Mouse (Mus musculus) embryonic stem cell, embryonic (primary cell): ENCODE measurements around the gene Dnah6.

Experiments used
- CTCF ChIA-PET, 4 experiments: fragments of 300-600 bp in 2 of 4; fragments of 350-600 bp in 2 of 4; sonication (Branson Sonifier 250); formaldehyde crosslinking; loops; one replicate each; lab custom pipeline; 2022; ENCODE audit warnings: inconsistent platforms in 2 of 4; lab: Charles Lee
- POLR2A ChIA-PET, 4 experiments: fragments of 300-600 bp in 2 of 4; fragments of 350-600 bp in 2 of 4; sonication (Branson Sonifier 250); formaldehyde crosslinking; loops; one replicate each; lab custom pipeline; 2022; ENCODE audit warnings: antibody characterized with exemption in 4 of 4, inconsistent platforms in 1 of 4; lab: Charles Lee

The Dnah6 gene

DNA sequence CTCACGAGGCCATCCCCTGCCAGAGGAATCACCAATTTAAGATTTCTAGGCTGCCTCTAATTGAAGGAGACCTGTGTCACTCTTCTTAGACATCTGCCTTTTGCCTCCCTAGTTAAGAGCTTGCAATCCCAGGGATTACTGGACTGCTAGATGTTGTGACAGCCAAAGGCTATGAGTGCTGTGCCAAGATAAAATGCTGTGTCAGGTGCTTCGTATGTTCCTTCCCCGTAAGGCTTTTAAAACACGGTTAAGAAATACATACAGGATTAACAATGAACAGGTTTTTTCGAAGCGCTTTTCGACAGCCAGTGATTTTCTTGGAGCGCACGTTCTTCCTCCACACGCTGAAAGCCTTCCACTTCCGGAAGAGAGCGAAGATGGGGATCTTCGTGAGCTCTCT is 26.2 kb downstream of the Dnah6 start:
- POLR2A ChIA-PET: interaction anchor here in 1 of 4 experiments (1.3 kb wide), 1 partner anchor 26 kb away, joined by 3 read pairs; the partner anchor contains the start of gene Dnah6
- CTCF ChIA-PET: no interaction called here

DNA sequence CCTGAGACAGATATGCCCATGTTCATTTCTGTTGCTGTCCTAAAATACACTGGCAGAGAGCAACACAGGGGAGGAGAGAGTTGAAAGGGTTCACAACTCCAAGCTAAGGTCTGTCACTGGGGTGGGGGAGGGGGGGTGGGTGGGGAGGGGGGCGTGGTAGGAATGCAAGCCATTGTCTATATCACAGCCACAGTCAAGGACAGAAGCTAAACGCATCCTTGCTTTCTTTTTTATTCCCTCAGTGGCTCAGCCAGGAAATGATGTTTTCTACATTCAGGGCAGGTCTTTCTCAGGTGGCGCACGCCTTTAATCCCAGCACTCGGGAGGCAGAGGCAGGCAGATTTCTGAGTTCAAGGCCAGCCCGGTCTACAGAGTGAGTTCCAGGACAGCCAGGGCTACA is 30.7 kb downstream of the Dnah6 start:
- ChIA-PET POLR2A (interaction anchor here in 2 of 4 experiments (0.6 to 1.7 kb wide), 9 partner anchors 10 to 536 kb away, joined by 3 to 5 read pairs (median 4); no protein-coding TSS in a partner anchor), CTCF (interaction anchor here in 2 of 4 experiments (0.6 to 0.7 kb wide), 5 partner anchors 9 to 278 kb away, joined by 3 to 5 read pairs (median 4); no protein-coding TSS in a partner anchor)

DNA sequence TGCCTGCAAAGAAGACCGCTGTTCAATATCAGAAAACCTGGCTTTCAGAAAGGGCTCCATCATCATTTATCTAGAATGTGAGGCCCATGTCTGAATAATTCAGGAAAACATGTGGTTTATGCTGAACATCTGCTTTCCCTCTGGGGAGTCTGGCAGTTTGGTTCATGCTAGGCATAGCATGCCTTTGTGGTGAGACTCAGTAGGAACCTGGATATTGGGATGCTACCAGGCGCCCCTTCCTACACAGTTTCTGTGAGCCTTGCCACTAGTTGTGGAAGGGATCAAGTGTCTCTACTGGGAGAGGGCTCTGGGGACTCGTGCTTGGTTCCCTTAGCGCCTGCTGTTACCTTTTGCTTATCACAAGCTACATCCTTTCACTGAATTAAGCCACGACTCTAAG is 37.2 kb downstream of the Dnah6 start:
- ChIA-PET POLR2A (no interaction called here), CTCF (no interaction called here)

DNA sequence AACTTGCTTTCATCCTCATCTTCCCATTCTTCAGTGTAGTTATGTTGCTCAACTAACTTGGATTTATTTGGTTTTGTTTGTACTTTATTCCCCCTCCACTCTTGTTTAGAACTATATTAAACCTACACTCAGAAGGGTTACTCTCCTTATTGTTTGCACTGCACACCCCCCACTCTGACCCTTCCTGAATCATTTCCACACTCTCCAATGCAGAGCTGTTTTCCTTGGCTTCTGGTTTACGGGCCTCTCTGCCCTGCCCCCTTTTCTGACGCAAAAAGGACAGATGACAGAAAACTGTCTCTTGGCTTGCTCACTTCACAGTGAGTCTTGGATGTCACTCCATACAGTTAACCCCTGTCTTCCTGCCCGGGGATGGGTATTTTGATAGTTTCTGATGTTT is 38.5 kb downstream of the Dnah6 start:
- POLR2A ChIA-PET: interaction anchor here in 1 of 4 experiments (1.2 kb wide), 1 partner anchor 24 kb away, joined by 4 read pairs; no protein-coding TSS in a partner anchor

DNA sequence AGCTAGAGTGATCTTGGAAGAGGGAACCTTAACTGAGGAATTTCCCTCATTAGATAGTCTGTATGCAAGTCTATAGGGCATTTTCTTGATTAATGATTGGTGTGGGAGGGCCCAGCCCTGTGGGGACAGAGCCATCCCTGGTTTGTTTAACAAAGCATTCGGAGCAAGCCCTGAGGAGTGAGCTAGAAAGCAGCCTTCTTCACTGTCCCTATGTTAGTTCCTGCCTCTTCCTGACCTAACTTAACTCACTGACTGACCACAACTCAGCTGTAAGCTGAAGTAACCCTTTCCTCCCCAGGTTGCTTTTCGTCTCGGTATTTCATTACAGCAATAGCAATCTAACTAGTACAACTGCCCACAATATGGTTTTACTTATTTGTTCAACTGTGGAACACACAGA is 39.0 kb downstream of the Dnah6 start:
- ChIA-PET CTCF (interaction anchor here in 2 of 4 experiments (0.5 kb wide), 2 partner anchors 50 to 790 kb away, joined by 3 read pairs; no protein-coding TSS in a partner anchor), POLR2A (interaction anchor here in 1 of 4 experiments (1.2 kb wide), 1 partner anchor 23 kb away, joined by 4 read pairs; no protein-coding TSS in a partner anchor)

More for the DNA sequence above, 38.5 kb downstream of the Dnah6 start:
- CTCF ChIA-PET: interaction anchor here in 1 of 4 experiments (0.5 kb wide), 1 partner anchor 790 kb away, joined by 3 read pairs; no protein-coding TSS in a partner anchor

DNA sequence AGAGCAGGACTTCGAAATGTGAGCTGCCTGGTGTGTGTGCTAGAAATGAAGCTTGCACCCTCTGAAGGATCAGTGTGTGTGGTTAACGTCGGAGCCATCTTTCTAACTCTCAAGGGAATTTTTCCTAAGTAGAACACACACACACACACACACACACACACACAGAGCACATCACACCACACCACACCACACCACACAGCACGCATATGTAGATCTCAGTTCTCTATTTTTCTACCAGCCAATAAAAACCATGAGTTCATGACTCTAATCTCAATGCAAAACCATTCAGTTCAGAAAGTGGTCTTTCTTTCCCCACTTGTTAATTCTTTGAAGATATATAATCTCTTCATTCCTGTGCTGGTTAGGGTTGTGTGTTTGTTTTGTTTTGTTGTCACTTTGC is 39.4 kb downstream of the Dnah6 start:
- CTCF ChIA-PET: interaction anchor here in 2 of 4 experiments (0.5 to 0.6 kb wide), 3 partner anchors 8 to 83 kb away, joined by 3 to 6 read pairs (median 4); no protein-coding TSS in a partner anchor
- POLR2A ChIA-PET: interaction anchor here in 1 of 4 experiments (1.2 kb wide), 1 partner anchor 23 kb away, joined by 4 read pairs; no protein-coding TSS in a partner anchor

DNA sequence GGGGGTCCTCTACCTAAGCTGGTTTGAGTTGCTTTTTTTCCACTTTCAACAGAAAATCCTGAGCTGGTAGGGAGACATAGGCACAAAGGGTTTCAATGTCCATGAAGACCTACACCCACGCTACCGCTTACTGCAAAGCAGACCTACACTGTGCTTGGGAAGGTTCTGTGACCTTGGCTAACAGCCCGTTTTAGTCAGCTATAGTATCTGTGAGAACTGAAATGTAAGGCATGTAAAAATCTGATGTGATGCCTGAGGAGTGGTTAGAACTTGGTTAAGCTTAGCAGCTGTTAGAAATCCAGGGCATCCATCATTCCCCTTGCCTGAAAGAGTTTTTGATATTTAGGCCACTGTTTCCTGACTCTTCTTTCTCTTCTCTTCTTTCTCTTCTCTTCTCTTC is 46.3 kb downstream of the Dnah6 start:
- ChIA-PET POLR2A (no interaction called here), CTCF (interaction anchor here in 1 of 4 experiments (0.6 kb wide), 2 partner anchors 31 to 1404 kb away, joined by 3 to 5 read pairs; no protein-coding TSS in a partner anchor)

DNA sequence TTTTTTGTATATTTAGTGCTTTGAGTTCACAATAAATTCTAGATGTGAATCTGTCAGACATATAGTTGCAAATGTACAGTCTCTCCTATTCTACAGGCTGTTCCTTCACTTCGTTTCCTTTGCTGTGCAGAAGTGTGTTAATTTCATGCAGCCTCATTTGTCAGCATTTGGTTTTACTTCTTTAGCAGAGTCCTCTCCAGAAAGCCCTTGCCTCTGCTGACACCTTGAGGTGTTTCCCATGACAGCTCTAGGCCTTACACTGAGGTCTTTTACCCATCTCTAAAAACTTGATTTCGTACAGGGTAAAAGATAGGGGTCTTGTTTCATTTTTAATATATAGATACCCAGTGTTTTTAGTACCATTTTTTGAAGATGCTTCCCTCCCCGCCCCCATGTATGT is 54.2 kb downstream of the Dnah6 start:
- ChIA-PET CTCF (interaction anchor here in 1 of 4 experiments (0.9 kb wide), 1 partner anchor 30 kb away, joined by 3 read pairs; no protein-coding TSS in a partner anchor), POLR2A (no interaction called here)

DNA sequence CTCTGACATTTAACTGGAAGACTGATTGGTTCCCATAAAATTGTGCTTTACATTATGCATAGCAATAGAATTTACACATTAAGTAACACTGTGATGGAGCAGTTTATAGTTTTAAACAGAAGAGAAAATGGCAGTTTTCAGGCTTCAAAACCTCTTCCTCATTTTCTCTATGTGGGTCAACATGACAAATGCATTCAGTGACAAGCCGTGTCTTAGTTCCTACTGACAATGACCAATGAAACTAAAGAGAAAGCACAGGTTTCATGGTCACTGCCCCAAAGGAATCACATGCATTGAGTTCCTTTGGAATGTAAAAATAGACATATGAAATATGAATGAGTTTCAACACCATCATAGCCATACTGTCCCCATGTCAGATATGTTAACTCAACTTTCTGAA is 58.5 kb downstream of the Dnah6 start:
- ChIA-PET POLR2A (no interaction called here), CTCF (no interaction called here)

DNA sequence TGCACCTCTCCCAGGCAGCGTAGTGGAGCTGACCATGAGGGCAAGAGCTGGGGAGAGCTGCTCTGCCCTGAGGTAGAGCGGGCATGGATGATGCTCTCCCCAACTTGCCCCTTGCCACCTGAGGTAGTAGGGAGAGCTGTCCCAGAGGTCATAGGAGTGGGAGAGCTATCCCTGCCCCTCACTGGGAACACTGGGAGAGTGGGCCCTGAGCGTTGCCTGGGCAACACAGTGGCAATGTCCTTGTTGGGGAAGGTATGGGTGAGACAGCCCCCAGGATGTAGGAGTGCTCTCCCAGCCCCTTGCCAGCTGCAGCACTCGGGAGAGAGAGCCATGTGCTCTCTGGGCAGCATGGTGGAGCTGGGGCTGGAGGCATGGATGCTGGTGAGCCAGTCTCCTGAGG is 60.1 kb downstream of the Dnah6 start:
- POLR2A ChIA-PET: interaction anchor here in 1 of 4 experiments (0.7 kb wide), 1 partner anchor 152 kb away, joined by 3 read pairs; no protein-coding TSS in a partner anchor

DNA sequence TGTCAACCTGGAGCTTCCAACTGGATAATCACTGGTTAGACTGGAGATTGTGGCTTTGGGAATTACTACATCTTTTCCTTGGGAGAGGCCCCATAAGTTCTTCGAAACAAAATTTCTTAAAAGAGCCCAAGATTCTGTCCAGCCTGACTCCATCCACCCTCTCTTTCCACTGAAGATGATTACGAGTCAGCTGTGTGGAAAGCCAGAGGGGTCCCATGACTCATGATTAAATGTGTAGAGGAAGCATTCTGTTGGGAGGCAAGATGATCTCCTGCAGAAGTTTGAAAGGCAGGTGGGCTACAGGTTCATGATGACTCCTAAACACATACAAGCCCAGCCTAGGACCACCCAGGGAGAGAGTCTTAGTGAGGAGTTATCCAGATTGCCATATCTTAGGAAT is 66.0 kb downstream of the Dnah6 start:
- ChIA-PET POLR2A (no interaction called here), CTCF (interaction anchor here in 1 of 4 experiments (0.9 kb wide), 1 partner anchor 21 kb away, joined by 3 read pairs; no protein-coding TSS in a partner anchor)

More for the DNA sequence above, 60.1 kb downstream of the Dnah6 start:
- CTCF ChIA-PET: interaction anchor here in 2 of 4 experiments (0.6 to 0.7 kb wide), 2 partner anchors 10 to 12 kb away, joined by 3 read pairs; no protein-coding TSS in a partner anchor

DNA sequence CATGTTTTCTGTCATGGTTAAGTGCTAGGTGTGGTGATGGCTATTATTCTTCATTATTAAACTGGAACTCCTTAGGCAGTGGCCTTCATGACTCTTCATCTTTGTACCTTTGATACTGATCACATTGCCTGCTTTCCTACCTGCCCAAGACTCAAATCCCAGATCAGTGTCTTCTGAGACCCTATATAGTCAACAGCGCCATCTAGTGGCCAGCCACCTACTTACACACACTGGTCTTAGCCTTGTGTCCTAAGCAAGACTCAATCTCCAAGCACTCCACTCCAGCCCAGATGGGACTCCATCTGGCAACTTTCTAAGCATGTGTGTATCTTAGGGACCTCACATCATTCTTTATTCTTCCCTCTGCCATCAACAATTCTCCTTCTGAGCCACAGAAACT is 67.8 kb downstream of the Dnah6 start:
- POLR2A ChIA-PET: no interaction called here
- CTCF ChIA-PET: interaction anchor here (0.5 to 0.8 kb wide), 5 partner anchors 11 to 642 kb away, joined by 3 to 5 read pairs (median 3); no protein-coding TSS in a partner anchor

DNA sequence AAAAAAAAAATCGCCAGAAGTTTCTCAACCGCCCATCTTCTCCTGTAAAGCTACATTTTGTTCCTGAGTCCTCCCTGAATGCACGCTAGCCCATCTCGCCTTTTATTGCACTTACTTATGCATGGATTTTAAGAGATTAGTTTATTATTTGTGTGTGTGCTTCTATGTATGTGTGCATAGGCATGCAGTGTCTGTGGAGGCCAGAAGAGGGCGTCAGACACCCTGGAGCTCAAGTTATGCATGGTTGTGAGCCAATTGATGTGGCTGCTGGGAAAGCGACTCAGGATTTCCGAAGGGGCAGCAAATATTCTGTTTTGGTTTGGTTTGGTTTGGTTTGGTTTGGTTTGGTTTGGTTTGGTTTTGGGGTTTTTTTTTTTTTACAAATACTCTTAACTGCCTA is 78.0 kb downstream of the Dnah6 start:
- CTCF ChIA-PET: interaction anchor here (0.6 to 1.6 kb wide), 12 partner anchors 9 to 1781 kb away, joined by 3 to 9 read pairs (median 4); no protein-coding TSS in a partner anchor

DNA sequence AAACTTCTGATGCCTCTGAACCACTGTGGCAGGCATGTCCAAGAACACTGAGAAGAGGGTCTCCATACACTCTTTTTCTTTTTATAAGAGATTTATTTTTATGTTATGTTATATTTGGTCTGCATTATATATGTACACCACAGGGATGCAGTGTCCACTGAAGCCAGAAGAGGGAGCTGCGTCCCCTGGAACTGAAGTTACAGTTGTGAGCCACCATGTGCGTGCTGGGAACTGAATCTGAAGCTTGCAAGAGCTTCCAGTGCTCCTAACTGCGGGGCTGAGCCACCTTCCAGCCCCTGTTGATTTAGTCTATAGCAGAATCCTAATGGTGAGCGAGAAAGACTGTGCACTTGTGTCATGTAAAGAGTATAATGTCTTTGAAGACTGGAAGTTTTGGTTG is 78.7 kb downstream of the Dnah6 start:
- POLR2A ChIA-PET: interaction anchor here in 2 of 4 experiments (0.6 to 2.1 kb wide), 2 partner anchors 56 to 186 kb away, joined by 4 to 5 read pairs; no protein-coding TSS in a partner anchor
- CTCF ChIA-PET: interaction anchor here in 3 of 4 experiments (0.6 to 1.6 kb wide), 6 partner anchors 8 to 332 kb away, joined by 3 to 8 read pairs (median 4); no protein-coding TSS in a partner anchor

More for the DNA sequence above, 78.0 kb downstream of the Dnah6 start:
- POLR2A ChIA-PET: interaction anchor here in 2 of 4 experiments (0.7 kb wide), 4 partner anchors 98 to 586 kb away, joined by 3 to 4 read pairs (median 3); no protein-coding TSS in a partner anchor

DNA sequence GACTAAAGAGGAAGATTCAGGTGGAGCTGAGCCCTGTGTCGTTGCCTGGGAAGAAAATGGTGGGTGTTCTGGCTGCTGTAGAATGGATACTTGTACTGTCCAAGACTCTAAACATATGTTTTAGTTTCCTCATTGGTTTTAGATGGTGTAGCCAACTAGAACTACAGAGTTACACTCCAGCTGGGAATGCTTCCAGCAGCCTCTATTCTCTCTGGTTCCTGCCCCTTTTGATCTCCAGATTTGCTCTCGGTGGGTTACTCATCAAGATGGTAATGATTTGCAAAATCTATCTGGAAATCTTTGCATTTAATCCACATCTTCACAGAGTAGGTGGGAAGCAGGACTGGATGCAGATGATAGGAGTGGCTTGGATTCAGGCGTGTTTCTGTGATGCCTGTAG is 80.6 kb downstream of the Dnah6 start:
- ChIA-PET CTCF (no interaction called here), POLR2A (interaction anchor here in 1 of 4 experiments (2.1 kb wide), 1 partner anchor 184 kb away, joined by 5 read pairs; no protein-coding TSS in a partner anchor)

DNA sequence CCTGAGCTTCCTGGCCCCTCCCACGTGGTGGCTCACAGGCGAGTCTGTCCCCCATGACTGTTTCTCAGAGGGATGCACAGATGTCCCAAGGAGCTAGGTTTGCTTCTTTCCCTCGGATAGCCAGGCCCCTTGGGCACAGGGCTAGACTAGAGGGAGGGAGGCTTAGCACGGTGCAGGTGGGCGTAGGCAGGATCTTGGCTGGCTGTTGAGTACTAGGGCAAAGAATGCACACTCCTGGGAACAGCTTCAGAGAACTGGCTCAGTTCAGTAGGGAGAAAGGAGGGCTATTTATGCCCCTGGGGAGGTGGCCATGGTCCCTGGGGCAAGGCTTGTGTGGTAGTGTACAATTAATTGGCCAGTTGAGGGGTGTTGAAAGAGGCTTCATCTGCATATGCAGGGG is 88.7 kb downstream of the Dnah6 start:
- ChIA-PET CTCF (interaction anchor here in 1 of 4 experiments (0.6 kb wide), 1 partner anchor 39 kb away, joined by 4 read pairs; no protein-coding TSS in a partner anchor), POLR2A (interaction anchor here in 2 of 4 experiments (0.7 kb wide), 2 partner anchors 524 to 573 kb away, joined by 4 to 5 read pairs; no protein-coding TSS in a partner anchor)

DNA sequence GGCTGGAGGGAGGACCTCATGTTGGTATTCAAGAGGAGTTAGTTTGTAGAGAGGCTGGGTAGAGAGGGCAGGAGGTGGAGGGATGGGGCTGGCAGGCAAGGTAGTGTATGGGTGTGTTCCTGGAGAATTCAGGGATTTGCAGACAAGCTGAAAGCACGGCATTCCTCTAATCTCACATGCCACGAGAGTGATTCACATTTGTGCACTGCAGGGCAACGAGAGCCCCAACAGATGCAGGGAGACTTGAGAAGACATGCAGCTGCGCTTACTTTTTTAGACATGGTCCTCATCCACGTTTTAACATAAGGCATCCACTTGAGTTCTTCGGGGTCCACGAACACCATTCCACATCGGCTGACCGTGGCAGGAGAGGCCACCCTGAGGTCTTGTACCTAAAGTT is 93.9 kb downstream of the Dnah6 start:
- POLR2A ChIA-PET: no interaction called here
- CTCF ChIA-PET: no interaction called here

DNA sequence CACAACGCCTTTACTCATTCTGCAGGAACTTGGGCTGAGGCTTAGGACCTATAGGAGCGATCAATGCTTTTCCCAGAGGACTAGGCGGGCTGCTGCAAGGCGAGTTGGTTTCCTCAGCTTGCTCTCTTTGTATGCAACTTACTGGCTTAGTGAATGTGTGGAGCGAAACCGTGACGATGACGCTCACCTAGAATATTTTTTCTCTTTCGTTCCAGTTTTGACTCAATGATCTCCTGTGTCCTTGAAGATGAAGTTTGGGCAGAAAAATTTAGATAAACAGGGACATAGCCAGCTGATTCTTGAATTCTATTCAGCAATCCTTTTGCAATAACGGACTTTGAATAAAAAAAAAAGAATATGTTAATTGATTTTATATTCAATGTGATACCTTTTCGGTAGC is 101.1 kb downstream of the Dnah6 start:
- CTCF ChIA-PET: no interaction called here
- POLR2A ChIA-PET: no interaction called here

DNA sequence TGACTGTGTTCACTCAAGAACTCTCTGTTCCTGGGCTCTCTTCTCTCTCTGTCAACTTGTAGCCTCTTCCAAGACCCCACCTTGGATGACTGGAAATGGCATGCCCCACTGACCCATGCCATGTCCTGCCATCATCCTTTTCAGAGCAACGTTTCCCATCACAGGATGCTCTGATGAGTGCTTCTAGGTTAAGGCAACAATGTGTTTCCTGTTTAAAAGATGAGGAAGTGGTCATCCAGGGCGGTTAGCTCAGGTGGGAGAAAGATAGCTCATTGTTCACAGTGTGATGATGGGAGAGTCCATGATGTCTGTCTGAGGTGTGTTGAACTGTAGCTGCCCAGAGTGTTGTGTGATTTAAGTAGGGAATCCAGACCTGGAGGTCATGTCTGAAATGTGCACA is 107.6 kb downstream of the Dnah6 start:
- ChIA-PET CTCF (no interaction called here), POLR2A (interaction anchor here in 1 of 4 experiments (1.2 kb wide), 1 partner anchor 136 kb away, joined by 3 read pairs; no protein-coding TSS in a partner anchor)
